Mouse (Mus musculus) gastrocnemius, postnatal 14 days (tissue): ENCODE results near the gene Pik3cg. TPM values are rescaled to one million over a fixed set of nuclear protein-coding genes. Genes with fewer than 3 reads are reported as not detected.
A peak's percentile ranks its signal among the peaks of the same experiment; 100 is the strongest.
"Not testable (repeated sequence)": the region's sequence is repeated elsewhere in the genome, so short reads cannot be mapped to it uniquely, and the experiment has no call there.

ENCODE experiments used
- DNase-seq: peaks from one replicate; pipeline ENCODE4 v3.0.0; 2021; ENCODE audit warnings: mixed read lengths
- intact Hi-C: fragments of 180-260 bp; cut with DNase I; formaldehyde crosslinking; loops from one replicate; pipeline ENCODE4 v1.15.1; 2025; ENCODE audit warnings: low total_unique reads
- long read RNA-seq, 2 experiments: library from polyadenylated mRNA; stranded (forward); transcript quantifications; one replicate each; pipeline ENCODE4 v2.0.0; 2021
- total RNA-seq, 2 experiments: library from RNA; stranded (reverse); gene quantifications; 2 replicates each; pipeline ENCODE4 v1.2.3; 2021

Pik3cg gene
- total RNA-seq = 1 to 10 TPM; 1.5 TPM
- long read RNA-seq, experiment 1, partial matches to known transcripts = 0 of 1 reads
- long read RNA-seq, experiment 1, other reads (novel, unspliced or antisense) = 1 of 1 reads
- long read RNA-seq, experiment 2 = 0 reads

DNA sequence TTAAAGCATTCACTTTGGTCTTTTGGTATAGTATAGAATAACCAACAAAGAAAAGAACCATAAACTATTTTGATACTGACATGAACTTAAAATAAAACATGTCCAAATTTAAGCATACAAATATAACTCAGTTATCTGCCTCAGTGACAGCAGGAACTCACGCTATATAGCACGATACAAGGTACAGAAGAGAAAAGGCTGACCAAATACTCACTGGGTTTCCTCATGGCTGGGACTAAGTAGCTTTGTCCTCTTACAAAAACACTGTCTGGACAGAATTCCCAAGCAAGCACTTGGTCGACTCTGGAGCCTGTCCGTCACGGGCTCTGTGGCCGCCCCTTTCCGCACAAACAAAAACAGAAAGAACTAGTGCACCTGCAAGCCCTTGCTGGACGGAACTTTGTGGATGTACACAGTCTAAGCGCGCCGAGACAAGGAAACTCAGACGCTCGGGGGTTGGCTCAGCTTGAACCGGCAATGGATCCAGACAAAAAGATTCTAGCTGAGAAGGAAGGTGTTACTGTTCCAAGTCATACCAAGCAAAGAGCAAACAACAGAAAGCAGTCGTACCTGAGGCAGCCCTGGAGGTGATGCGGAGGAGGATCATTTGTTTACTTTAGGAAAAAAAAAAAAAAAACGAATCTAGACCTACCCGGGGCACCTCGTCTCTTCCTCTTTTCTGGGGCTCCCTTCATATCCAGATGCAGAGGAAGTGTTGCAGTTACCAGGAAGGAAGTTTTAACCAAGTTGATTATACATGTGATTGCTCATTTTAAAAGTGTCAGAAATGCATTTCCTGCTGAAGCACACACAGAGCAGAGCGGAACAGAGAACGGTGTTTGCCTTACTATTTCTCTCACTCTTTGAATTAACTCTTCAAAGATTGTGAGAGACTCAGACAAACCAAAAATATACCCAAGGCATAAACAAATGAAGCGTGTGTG, at the start of gene Pik3cg:
TSS of gene Pik3cg (minus strand) at position 712 of the 944 bp plus-strand sequence.
- DNase-seq = no peak
- intact Hi-C loops = no loop called here

DNA sequence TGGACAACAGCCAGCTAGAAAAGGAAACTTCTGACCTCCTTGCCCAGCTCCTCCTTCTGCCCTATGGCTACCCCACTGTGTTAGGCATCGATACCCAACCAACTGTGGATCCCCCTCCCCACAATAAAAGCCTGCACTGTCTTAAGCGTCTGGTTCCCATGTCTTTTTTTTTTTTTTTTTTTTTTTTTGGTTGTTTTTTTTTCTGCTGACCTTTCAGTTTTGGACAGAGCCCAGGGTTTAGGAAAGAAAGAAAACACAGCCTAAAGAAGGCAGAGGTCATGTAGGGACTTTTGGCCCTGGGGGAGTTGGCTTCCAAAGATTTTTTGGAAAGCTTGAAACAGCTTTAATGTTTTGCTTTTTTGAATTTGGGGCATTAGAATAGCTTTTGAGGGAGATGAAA, 40.0 kb upstream of the Pik3cg start:
- DNase-seq = no peak
- intact Hi-C loops = loop anchor here (10.0 kb wide), 1 partner anchor 104 kb away; no protein-coding TSS in a partner anchor

DNA sequence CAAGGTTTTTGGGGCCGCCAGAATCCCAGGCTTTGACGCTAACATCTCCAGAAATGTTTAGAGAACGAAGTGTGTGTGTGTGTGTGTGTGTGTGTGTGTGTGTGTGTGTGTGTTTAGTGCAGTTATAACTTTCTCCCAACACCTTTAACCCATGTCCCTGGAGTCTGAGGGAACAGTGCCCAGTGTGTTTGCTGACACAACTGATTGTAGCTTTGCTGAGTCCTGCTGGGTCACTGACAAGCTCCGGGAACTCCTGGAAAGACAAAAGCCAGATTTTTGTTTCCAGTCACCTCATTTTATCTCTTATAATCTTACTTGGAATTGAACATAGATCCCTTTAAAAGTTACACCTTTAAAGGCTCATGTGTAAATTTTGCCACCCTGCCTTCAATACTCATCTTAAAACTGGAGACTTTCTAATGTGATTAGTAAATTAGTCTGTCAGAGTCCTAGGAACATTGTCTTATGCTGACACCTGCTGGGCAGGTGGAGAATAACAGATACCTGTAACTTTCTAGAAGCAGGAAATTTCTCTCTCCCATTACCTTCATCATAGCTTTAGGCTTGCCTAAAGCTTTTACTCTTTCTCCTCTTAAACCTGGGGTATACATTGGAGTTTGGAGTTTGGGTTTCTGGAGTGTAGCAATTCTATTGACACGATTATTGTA, 37.2 kb upstream of the Pik3cg start:
- DNase-seq = no peak
- intact Hi-C loops = loop anchor here (10.0 kb wide), 1 partner anchor 101 kb away; no protein-coding TSS in a partner anchor

DNA sequence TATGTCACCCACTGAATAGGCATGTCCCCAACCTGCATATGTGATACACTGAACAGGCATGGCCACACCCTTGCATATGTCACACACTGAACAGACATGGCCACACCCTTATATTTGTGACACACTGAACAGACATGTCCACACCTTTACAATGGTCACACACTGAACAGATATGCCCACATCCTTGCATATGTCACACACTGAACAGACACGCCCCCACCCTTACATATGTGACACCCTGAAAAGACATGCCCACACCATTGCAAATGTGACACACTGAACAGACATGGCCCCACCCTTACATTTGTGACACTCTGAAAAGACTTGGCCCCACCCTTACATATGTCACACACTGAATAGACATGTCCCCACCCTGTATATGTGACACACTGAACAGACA, 35.1 kb upstream of the Pik3cg start:
- intact Hi-C loops = loop anchor here (10.0 kb wide), 1 partner anchor 99 kb away; no protein-coding TSS in a partner anchor
- DNase-seq = no peak

DNA sequence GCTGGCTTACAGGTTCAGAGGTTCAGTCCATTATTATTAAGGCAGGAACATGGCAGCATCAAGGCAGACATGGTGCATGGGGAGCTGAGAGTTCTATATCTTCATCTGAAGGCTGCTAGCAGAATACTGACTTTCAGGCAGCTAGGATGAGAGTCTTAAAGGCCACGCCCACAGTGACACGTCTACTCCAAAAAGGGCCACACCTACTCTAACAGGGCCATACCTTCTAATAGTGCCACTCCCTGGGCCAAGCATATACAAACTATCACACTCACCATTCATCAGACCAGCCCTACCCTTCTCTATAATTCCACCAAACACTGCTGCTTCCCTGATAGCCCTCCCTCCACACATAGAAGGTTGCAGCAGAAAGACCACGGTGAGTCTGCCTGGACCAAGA, 30.7 kb upstream of the Pik3cg start:
- DNase-seq, intact Hi-C loops: not testable (repeated sequence)

DNA sequence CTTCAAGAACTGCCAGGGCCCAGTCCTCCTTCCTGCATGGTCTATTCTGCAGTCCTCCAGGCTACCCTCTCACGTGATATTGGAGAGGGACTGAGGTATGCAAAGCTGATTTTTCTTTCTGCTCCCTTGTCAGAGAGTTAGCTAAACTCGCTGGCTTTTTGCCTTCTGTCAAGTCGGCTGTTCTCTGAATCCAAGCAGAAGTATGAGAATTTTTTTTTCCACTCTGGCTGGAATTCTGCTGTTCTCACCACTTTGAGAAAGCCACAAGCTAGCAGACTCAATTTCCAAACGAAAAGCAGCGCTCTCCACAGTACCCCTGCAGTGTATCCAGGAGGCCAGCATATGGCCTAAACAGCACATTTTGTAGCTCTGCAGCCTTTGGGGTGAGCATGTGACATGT, 30.0 kb upstream of the Pik3cg start:
- no peak for DNase-seq
- intact Hi-C loops = no loop called here

DNA sequence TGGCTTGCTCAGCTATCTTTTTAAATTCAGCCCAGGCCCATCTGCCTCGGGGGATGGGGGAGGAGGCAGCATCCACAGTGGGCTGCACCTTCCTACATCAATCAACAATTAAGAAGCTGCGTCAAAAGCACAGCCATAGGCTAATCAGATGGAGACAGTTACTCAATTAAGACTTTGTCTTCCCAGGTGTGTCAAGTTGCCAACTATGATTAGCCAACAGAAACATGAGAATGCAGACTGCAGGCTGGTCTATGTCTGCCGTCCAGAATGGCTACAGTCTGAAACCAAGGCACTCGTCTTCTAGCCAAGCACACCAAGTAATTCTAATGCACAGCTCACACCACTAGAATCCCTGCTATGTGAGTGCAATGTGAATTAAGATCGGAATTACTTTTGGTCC, 29.4 kb upstream of the Pik3cg start:
- intact Hi-C loops = no loop called here
- no peak for DNase-seq

DNA sequence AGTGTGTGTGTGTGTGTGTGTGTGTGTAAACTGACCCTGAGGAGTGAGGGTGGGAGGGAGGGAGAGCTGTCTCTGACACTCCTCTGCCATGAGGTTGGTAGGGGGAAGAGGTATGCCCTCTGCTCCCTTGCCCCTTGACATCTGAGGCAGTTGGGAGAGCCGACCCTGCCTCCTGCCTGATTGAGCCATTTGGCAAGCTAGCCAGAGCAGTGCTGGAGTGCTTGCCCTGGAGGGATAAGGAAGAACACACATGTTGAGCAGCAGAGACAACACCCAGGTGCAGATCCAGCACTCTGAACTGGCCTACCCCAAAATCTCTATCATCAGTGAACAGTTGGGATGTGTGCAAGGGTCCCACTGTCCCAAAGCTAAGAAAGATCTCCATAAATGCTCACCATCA, 28.7 kb upstream of the Pik3cg start:
- intact Hi-C loops = no loop called here
- DNase-seq = no peak

DNA sequence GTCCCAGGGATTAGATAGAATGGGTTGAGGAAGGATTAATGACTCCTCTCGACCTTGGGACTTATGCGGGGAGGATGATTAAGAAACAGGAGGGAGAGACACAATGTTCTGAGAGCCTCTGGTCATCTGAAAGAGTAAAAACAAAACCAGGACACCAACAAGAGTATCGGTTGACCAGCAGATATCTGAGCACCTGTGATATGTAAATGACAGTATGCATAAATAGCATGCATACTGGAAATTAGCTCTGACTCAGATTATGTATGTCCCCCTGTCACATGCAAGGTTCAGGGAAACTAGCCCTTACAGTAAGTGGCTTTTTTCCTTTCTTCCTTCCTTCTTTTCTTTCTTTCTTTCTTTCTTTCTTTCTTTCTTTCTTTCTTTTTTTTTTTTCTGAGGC, 28.0 kb upstream of the Pik3cg start:
- no peak for DNase-seq
- intact Hi-C loops = no loop called here

DNA sequence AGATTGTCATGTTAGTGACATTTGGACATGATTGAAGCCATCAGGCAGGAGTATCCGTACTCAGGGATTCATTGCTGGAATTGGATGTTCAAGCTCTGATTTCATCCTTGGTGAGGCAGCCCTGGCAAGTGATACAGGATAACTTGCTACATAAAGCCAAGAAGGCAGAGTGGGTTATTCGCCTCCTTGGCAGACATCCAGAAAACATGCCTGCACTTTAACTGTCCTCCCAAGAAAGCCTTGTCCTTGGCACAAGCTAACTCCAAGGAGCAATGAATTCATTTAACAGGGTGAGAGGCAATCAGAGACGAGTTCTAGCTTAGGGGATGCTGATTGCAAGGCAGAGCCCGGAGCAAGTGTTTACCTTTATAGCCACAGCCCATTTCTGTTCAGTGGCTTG, 25.4 kb upstream of the Pik3cg start:
- intact Hi-C loops = no loop called here
- DNase-seq = no peak

DNA sequence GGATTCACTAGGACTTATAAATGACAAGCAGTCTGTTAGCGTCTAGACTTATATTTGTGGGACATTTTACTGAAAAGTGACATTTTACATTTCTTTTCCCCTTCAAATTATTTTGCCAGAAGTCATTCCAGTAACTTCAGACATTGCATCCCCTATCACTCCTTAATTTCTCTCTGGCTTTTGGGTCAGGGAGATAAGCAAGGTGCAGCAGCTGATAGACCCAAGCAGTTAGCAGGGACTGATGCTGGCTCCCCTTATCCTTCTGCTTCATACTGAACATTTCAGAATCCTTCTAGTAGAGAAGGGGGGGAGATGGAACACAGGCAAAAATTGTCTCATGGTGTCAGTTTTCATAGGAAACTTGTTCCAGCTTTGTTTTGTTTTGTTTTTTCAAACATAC, 22.9 kb upstream of the Pik3cg start:
- intact Hi-C loops = no loop called here
- no peak for DNase-seq

DNA sequence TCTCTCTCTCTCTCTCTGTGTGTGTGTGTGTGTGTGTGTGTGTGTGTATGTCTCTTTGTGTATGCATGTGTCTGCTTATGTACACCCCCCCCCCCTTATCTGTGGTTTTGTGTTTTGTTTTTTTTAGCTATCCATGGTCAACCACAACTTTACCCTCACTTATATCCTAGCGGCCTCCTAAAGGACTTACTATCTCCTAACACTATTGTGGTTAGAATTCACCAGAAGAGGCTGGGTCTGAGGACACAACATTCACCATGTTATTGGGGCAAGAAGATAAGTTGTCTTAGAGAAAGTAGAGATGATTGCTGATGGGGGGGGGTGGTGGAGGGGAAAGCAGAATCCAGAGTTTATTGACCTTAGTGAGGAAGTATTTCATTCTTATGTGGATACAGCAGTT, 15.2 kb upstream of the Pik3cg start:
- no peak for DNase-seq
- intact Hi-C loops = no loop called here

DNA sequence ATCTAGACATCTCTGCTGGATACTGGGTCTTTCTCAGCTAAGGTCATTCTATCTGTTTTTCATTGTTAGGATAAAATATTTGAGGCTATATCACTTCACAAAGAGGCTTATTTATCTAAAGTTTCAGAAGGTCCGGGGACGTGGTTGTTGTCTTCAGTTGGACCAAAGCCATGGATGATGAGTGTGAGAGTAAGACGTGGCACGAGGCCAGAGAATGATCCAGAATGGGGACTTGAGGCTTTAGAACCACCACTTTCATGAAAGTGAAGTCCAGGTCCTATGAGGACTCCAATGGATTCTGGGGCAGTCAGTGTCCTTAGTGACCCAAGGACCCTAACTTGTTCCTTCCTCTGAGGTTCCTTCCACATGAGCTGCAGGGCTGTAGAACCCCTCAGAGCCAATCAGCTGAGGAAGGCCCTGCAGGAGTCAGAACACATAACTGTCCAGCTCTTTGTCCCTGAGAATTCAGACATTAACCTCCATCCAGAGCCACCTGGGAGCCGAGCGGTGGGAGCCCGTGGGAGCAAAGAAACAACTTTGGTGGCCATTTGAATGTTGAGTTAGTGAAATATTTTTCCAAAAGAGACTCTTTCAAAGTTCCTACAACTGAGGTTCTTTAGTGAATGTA, 14.4 kb upstream of the Pik3cg start:
- intact Hi-C loops = no loop called here

DNA sequence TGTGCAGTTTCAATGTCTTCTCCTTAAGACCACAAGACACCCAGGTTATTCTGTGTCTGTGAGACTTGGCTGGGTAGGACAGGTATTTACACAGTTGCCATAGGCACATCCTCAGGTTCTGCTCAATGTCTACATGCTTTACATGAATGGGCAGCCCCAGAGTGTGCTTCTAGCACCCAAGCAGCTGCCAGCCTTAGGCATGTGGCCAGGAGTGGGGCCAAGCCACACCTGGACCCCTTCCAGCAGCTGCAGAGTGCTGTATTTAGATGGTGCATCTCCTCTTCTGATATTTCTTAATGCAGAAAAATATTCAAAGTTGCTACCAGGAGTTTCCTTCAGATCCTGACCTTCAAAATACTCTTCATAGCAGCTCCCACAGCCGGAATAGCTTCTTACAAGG, 11.9 kb upstream of the Pik3cg start:
- intact Hi-C loops = no loop called here
- DNase-seq = peak; percentile 15

More for the DNA sequence above, 14.4 kb upstream of the Pik3cg start:
- no peak for DNase-seq

DNA sequence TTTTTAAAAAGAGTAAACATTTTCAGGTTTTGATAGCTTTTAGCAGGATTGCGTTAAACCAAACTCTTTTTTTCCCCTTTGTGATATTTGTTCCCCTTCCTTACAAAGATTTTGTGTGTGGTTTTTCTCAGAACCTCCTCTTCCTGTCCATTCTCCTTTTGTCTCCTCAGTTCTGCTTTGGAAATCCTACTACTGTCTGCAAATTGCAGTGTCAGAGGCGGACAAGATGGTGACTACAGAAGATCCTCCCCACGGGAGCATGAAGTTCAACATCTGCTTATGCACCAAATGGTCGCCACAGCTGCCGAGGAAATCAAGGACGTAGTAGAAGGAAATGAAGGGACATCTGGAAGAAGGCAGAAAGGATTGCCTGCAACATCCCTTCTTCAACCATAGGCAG, 6.7 kb upstream of the Pik3cg start:
- DNase-seq = no peak
- intact Hi-C loops = no loop called here

DNA sequence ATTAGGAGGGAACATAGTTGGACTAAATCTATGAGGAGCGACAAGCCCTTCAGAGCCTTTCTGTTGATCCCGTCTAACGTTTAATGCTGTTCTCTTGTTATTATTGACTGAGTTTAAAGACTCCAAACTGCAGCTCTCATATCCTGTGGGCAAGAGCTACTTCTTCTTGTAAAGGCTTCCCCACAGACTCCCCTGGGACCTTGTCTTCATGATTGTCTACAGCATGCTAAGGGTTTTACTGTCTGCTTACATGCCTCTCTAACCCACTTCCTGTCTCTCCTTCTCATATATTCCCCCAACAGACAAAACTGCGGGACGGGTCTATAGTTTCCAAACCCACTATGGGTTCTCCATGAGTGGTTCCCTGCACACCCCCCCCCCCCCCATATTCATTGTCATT, 4.2 kb upstream of the Pik3cg start:
- DNase-seq = no peak

DNA sequence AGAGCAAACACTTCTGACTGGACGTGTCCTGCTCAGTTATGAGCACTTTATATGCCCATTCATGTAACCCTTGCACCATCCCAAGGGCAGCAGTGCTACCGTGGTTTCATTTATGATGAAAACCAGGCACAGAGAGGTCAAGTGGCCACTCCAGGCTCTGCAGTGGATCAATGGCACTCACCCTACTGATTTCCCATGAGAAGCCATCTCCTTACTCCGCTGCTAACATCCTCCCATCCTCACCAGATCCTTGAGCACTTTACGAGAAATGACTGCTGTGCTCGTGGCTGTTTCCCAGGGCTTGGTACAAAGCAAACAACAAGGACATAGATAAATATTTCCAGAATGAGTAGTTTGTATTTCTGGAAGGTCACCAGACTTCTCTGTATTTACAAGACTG, 3.7 kb upstream of the Pik3cg start:
- intact Hi-C loops = no loop called here
- DNase-seq = no peak

More for the DNA sequence above, 4.2 kb upstream of the Pik3cg start:
- intact Hi-C loops = no loop called here

DNA sequence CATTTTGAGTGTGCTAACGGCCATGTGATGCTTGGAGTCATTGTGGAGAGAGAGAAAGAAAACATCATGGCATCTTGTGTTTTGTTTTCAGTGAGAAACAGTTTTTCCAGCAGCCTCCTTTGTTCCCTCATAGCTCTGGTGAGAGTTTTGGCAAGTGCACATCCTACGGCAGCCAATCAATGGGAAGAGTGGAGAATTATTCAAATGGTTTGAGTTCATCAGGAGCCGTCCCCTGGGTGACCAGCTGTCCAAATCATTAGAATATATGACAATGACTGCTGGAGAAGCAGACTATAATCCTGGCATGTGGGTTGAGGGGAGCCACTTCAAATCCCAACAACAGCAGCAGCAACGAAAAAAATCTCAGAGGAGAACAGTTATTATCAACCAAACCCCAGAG, 2.8 kb upstream of the Pik3cg start:
- no peak for DNase-seq

DNA sequence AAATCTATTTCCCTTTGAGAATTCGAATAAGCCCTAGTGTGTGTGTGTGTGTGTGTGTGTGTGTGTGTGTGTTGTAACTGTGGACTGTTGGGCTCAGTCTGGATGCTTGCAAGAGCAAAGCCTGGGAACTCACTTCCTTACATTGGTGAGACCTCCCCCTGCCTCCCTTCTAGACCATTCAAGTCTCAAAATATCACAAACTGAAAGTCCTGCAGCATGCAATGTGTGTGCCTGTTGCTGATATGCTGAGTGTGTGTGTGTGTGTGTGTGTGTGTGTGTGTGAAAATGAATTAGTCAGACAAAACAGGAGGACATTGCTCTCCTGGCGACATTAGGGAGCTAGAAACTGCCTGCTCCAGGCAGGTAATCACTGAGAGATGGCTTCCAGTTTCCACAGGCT, 492 bp upstream of the Pik3cg start:
- no peak for DNase-seq
- intact Hi-C loops = no loop called here

More for the DNA sequence above, 2.8 kb upstream of the Pik3cg start:
- intact Hi-C loops = no loop called here

DNA sequence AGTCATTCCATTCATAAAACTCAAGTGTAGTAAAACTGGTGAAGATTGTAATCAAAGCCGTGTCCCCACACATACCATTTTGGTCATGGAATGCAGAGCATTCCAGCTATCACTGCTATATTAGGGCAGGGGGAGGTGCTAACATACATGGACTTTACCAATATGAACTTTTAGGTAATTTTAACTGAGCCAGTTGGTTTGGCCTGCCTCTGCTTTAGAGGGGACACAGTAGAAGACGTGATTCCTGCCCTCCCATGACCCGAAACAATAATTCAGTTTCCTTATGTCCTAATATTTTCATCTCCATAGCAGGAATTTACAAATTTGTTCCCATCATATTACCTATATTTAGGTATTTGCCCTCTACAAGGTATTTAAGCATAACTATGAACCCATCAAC, 1.3 kb downstream of the Pik3cg start:
- intact Hi-C loops = no loop called here
- no peak for DNase-seq
